Mouse (Mus musculus) MEL (cell line): Measurements from ENCODE around the gene Zfp990. TPM values are rescaled to one million over a fixed set of nuclear protein-coding genes. Genes with fewer than 3 reads are reported as not detected.
"Not testable (repeated sequence)": the region's sequence is repeated elsewhere in the genome, so short reads cannot be mapped to it uniquely, and the experiment has no call there.

Experiments
- DNase-seq: peaks from one replicate; pipeline ENCODE4 v3.0.0; 2011; ENCODE audit warnings: low read depth, low spot score
- H3K27ac ChIP-seq: 2 replicates; pipeline ENCODE4 v1.5.1; 2012; ENCODE audit warnings: low read depth, mild to moderate bottlenecking, control low read depth, low read length, moderate library complexity; ENCODE audit not compliant: control insufficient read depth
- H3K27me3 ChIP-seq, 2 experiments: fragments of 150-350 bp in 1 of 2; sonication (generic) in 1 of 2; 2 replicates each; pipeline ENCODE4 v1.6.1; 2012; ENCODE audit warnings: low read length in 2 of 2, mild to moderate bottlenecking in 2 of 2, improper control_type of control experiment in 1 of 2, moderate library complexity in 1 of 2; ENCODE audit not compliant: insufficient read depth in 2 of 2, control insufficient read depth in 1 of 2
- H3K36me3 ChIP-seq, 2 experiments: 2 replicates each; pipeline ENCODE4 v1.6.1; 2012 to 2014; ENCODE audit warnings: low read length in 2 of 2, improper control_type of control experiment in 1 of 2, inconsistent platforms in 1 of 2, mild to moderate bottlenecking in 1 of 2; ENCODE audit not compliant: insufficient read depth in 2 of 2, control insufficient read depth in 1 of 2
- H3K4me1 ChIP-seq, 2 experiments: fragments of 150-350 bp in 1 of 2; sonication (generic) in 1 of 2; 2 replicates each; pipeline ENCODE4 v1.6.1; 2012; ENCODE audit warnings: low read length in 2 of 2, improper control_type of control experiment in 1 of 2, mild to moderate bottlenecking in 1 of 2; ENCODE audit not compliant: insufficient read depth in 2 of 2, control insufficient read depth in 1 of 2
- H3K4me3 ChIP-seq, 2 experiments: fragments of 150-350 bp in 1 of 2; sonication (generic) in 1 of 2; 2 replicates each; pipeline ENCODE4 v1.5.1; 2012; ENCODE audit warnings: low read depth in 2 of 2, low read length in 2 of 2, mild to moderate bottlenecking in 2 of 2, moderate library complexity in 2 of 2, control low read depth in 1 of 2, improper control_type of control experiment in 1 of 2; ENCODE audit not compliant: control insufficient read depth in 1 of 2, insufficient read depth in 1 of 2
- H3K79me2 ChIP-seq: 2 replicates; pipeline ENCODE4 v1.6.1; 2012; ENCODE audit warnings: mild to moderate bottlenecking, low read length, moderate library complexity; ENCODE audit not compliant: control insufficient read depth, poor library complexity, insufficient read depth
- H3K9ac ChIP-seq: 2 replicates; pipeline ENCODE4 v1.6.1; 2012; ENCODE audit warnings: low read depth, mild to moderate bottlenecking, control low read depth, low read length, moderate library complexity; ENCODE audit not compliant: control insufficient read depth, poor library complexity, severe bottlenecking
- H3K9me3 ChIP-seq: fragments of 150-350 bp; sonication (generic); replicated peaks from 2 replicates; pipeline ENCODE4 v1.6.1; 2012; ENCODE audit warnings: mild to moderate bottlenecking, low read length, improper control_type of control experiment, moderate library complexity; ENCODE audit not compliant: insufficient read depth
- CTCF ChIP-seq, 3 experiments: IDR thresholded peaks in 2 of 3; conservative IDR thresholded peaks in 1 of 3; 2 replicates each; pipeline ENCODE4 v1.5.1; 2011 to 2012; ENCODE audit warnings: low read length in 3 of 3, low read depth in 2 of 3, mild to moderate bottlenecking in 2 of 3, improper control_type of control experiment in 1 of 3, inconsistent platforms in 1 of 3, mixed read lengths in 1 of 3, moderate library complexity in 1 of 3; ENCODE audit not compliant: control insufficient read depth in 1 of 3, insufficient read depth in 1 of 3, poor library complexity in 1 of 3, severe bottlenecking in 1 of 3
- RAD21 ChIP-seq: IDR thresholded peaks from 2 replicates; pipeline ENCODE4 v1.6.1; 2011; ENCODE audit warnings: mild to moderate bottlenecking, low read depth, low read length, improper control_type of control experiment
- SMC3 ChIP-seq: IDR thresholded peaks from 2 replicates; pipeline ENCODE4 v1.6.1; 2011; ENCODE audit warnings: low read depth, low read length, improper control_type of control experiment
- ZC3H11A ChIP-seq: IDR thresholded peaks from 2 replicates; pipeline ENCODE4 v1.6.1; 2012; ENCODE audit warnings: low read depth, mild to moderate bottlenecking, inconsistent platforms, low read length, improper control_type of control experiment
- polyA plus RNA-seq, 2 experiments: library from polyadenylated mRNA; stranded (reverse) in 1 of 2; unstranded in 1 of 2; fragments of >175 nt in 1 of 2; fragments of >200 nt in 1 of 2; gene quantifications; 2 replicates each; pipeline versions ENCODE4 v1.2.1 to v1.2.4; 2012; ENCODE audit warnings: low replicate concordance in 2 of 2, low read depth in 1 of 2; ENCODE audit not compliant: insufficient read length in 2 of 2, insufficient read depth in 1 of 2, missing spikeins in 1 of 2
- total RNA-seq: library from RNA; depleted of rRNA; stranded (reverse); fragments of 300-350 nt; gene quantifications from 2 replicates; pipeline ENCODE4 v1.2.3, GENCODE M21; 2012

Gene Zfp990
- total and polyA plus RNA-seq, 3 experiments, result 0.50 to 1.7 TPM; not detected in 1

GRCm38 (mm10) chr4:145493316-145493715 is 17.2 kb upstream of the Zfp990 start:
- not testable (repeated sequence) for H3K4me1 ChIP-seq, H3K9me3 ChIP-seq, H3K27me3 ChIP-seq, H3K79me2 ChIP-seq, H3K36me3 ChIP-seq, H3K27ac ChIP-seq, H3K4me3 ChIP-seq, H3K9ac ChIP-seq
- DNase-seq, result peak; percentile 46
- TF ChIP-seq CTCF (IDR thresholded peaks at IDR 0.05 in 2 of 3, conservative IDR thresholded peaks at IDR 0.05 in 1 of 3; ENCODE audit: control insufficient read depth in 1 of 3, insufficient read depth in 1 of 3, low read depth in 2 of 3, low read length in 3 of 3, poor library complexity in 1 of 3, severe bottlenecking in 1 of 3), result peak; percentile 21 to 50 (median 40); a peak in 5 of 6 replicates
- peak; percentile 52 for TF ChIP-seq RAD21
- peak; percentile 37; the same call in 1 of the 2 replicates for TF ChIP-seq ZC3H11A
- peak; percentile 59 for TF ChIP-seq SMC3

GRCm38 (mm10) chr4:145514637-145515036 is 4.1 kb downstream of the Zfp990 start:
- H3K27ac ChIP-seq, H3K4me1 ChIP-seq, H3K9me3 ChIP-seq, H3K9ac ChIP-seq, H3K36me3 ChIP-seq, H3K4me3 ChIP-seq, H3K27me3 ChIP-seq, H3K79me2 ChIP-seq: not testable (repeated sequence)
- peak; percentile 16 for DNase-seq

- H3K27ac ChIP-seq, H3K79me2 ChIP-seq, DNase-seq, H3K36me3 ChIP-seq, H3K4me3 ChIP-seq, H3K9me3 ChIP-seq, H3K27me3 ChIP-seq, H3K9ac ChIP-seq, H3K4me1 ChIP-seq: not testable (repeated sequence)
Measured at GRCm38 (mm10) chr4:145515776-145516565, 5.4 kb downstream of the Zfp990 start.

- not testable (repeated sequence) for H3K9me3 ChIP-seq, H3K27ac ChIP-seq, H3K79me2 ChIP-seq, H3K9ac ChIP-seq, H3K27me3 ChIP-seq, DNase-seq, H3K4me1 ChIP-seq, H3K36me3 ChIP-seq, H3K4me3 ChIP-seq
Measured at GRCm38 (mm10) chr4:145517391-145517790, 6.8 kb downstream of the Zfp990 start.

- not testable (repeated sequence) for H3K4me3 ChIP-seq, H3K4me1 ChIP-seq, H3K27me3 ChIP-seq, H3K79me2 ChIP-seq, H3K9me3 ChIP-seq, H3K27ac ChIP-seq, DNase-seq, H3K36me3 ChIP-seq, H3K9ac ChIP-seq
Measured at GRCm38 (mm10) chr4:145543861-145544260, 33.3 kb downstream of the Zfp990 start.
